Mouse (Mus musculus) heart, embryonic 16.5 days (tissue): ENCODE measurements around the gene Igsf9b. TPM values are rescaled to one million over a fixed set of nuclear protein-coding genes. Genes with fewer than 3 reads are reported as not detected.

Experiments used
- ATAC-seq: fragments of 200-750 bp; cut with Nextera tagmentation; replicated peaks from 2 replicates; pipeline ENCODE4 v1.8.0; 2017; ENCODE audit warnings: moderate number of reproducible peaks; ENCODE audit not compliant: insufficient read depth, low FRiP score; ENCODE audit errors: extremely low read depth
- H3K27ac ChIP-seq: fragments of 300-500 bp; sonication (generic); 2 replicates; pipeline ENCODE4 v1.5.1; 2014; ENCODE audit warnings: mild to moderate bottlenecking, low read length, control low read depth, moderate library complexity
- H3K27me3 ChIP-seq: fragments of 300-500 bp; sonication (generic); 2 replicates; pipeline ENCODE4 v1.6.1; 2014; ENCODE audit warnings: low read length, mixed read lengths; ENCODE audit not compliant: control insufficient read depth, insufficient read depth
- H3K36me3 ChIP-seq: fragments of 300-500 bp; sonication (generic); 2 replicates; pipeline ENCODE4 v1.6.1; 2014; ENCODE audit not compliant: control insufficient read depth, insufficient read depth
- H3K4me1 ChIP-seq: fragments of 300-500 bp; sonication (generic); 2 replicates; pipeline ENCODE4 v1.6.1; 2014; ENCODE audit warnings: low read length, mixed read lengths; ENCODE audit not compliant: control insufficient read depth, insufficient read depth
- H3K4me2 ChIP-seq: fragments of 300-500 bp; sonication (generic); 2 replicates; pipeline ENCODE4 v1.6.1; 2014; ENCODE audit warnings: low read depth, mild to moderate bottlenecking, control low read depth, low read length
- H3K4me3 ChIP-seq: fragments of 300-500 bp; sonication (generic); 2 replicates; pipeline ENCODE4 v1.5.1; 2014; ENCODE audit warnings: mild to moderate bottlenecking, control low read depth, low read length
- H3K9ac ChIP-seq: fragments of 300-500 bp; sonication (generic); 2 replicates; pipeline ENCODE4 v1.6.1; 2014; ENCODE audit warnings: low read length, control low read depth
- H3K9me3 ChIP-seq: fragments of 300-500 bp; sonication (generic); replicated peaks from 2 replicates; pipeline ENCODE4 v1.6.1; 2016; ENCODE audit warnings: low read length; ENCODE audit not compliant: control insufficient read depth
- WGBS: fragments of 180-500 bp; shearing (Covaris S2); extraction: QIAGEN DNeasy Blood & Tissue Kit; methylation state at CpG from one replicate; pipeline ENCODE4 v1.1.7; 2014; 5-methylcytosine and 5-hydroxymethylcytosine counted together
- polyA plus RNA-seq: library from polyadenylated mRNA; unstranded; fragments of >200 nt; fragmentation: Nextera tagmentation; extraction: Ambion mirVana; gene quantifications from 2 replicates; pipeline ENCODE4 v1.2.1, GENCODE M21; 2015

The Igsf9b gene
- polyA plus RNA-seq, 1 experiment from 2014 or later: 3.5 TPM

GRCm38 (mm10) chr9:27300698-27301097, 1.7 kb downstream of the Igsf9b start:
- H3K27me3 ChIP-seq: peaks cover 30% of the 10 kb centered on the region
- peaks cover 21% of the 10 kb centered on the region for H3K4me1 ChIP-seq
- no peak for ATAC-seq
- no peak overlapping the region for H3K9ac ChIP-seq
- H3K9me3 ChIP-seq: no peaks in the 10 kb centered on the region
- no peaks in the 10 kb centered on the region for H3K36me3 ChIP-seq
- 18% methylated on average over 4 of the region's 4 CpGs for WGBS
- no peak overlapping the region for H3K27ac ChIP-seq
- peak overlapping the region; percentile 98 for H3K4me2 ChIP-seq
- H3K4me3 ChIP-seq: peak overlapping the region; percentile 78

- no peak for ATAC-seq
- no peaks in the 10 kb centered on the region for H3K9me3 ChIP-seq
- H3K36me3 ChIP-seq: no peaks in the 10 kb centered on the region
- no peak overlapping the region for H3K27ac ChIP-seq
- WGBS: 51% methylated on average over 5 of the region's 5 CpGs
- no peak overlapping the region for H3K4me3 ChIP-seq
- no peak overlapping the region for H3K9ac ChIP-seq
- H3K4me1 ChIP-seq: peaks cover 21% of the 10 kb centered on the region
- H3K27me3 ChIP-seq: peaks cover 30% of the 10 kb centered on the region
- H3K4me2 ChIP-seq: no peak overlapping the region
Observed at GRCm38 (mm10) chr9:27301486-27301885, 2.5 kb downstream of the Igsf9b start.

- 56% methylated on average over 5 of the region's 5 CpGs for WGBS
- Histone ChIP-seq H3K4me2 (no peak overlapping the region), H3K9ac (no peak overlapping the region), H3K36me3 (no peaks in the 10 kb centered on the region), H3K4me3 (no peak overlapping the region), H3K4me1 (peaks cover 21% of the 10 kb centered on the region), H3K27ac (no peak overlapping the region), H3K27me3 (peaks cover 30% of the 10 kb centered on the region), H3K9me3 (no peaks in the 10 kb centered on the region)
- ATAC-seq: no peak
Observed at GRCm38 (mm10) chr9:27302291-27302690, 3.3 kb downstream of the Igsf9b start.

- 52% methylated on average over 17 of the region's 17 CpGs for WGBS
- H3K36me3 ChIP-seq: no peaks in the 10 kb centered on the region
- peaks cover 27% of the 10 kb centered on the region for H3K27me3 ChIP-seq
- no peaks in the 10 kb centered on the region for H3K9me3 ChIP-seq
- H3K9ac ChIP-seq: no peak overlapping the region
- H3K4me3 ChIP-seq: no peak overlapping the region
- no peak overlapping the region for H3K27ac ChIP-seq
- no peak overlapping the region for H3K4me2 ChIP-seq
- H3K4me1 ChIP-seq: peaks cover 17% of the 10 kb centered on the region
- ATAC-seq: no peak
Observed at GRCm38 (mm10) chr9:27303571-27304484, 4.8 kb downstream of the Igsf9b start.

- no peak overlapping the region for H3K4me3 ChIP-seq
- peaks cover 22% of the 10 kb centered on the region for H3K27me3 ChIP-seq
- ATAC-seq: 0 out of 2 replicates have a peak, but pooled peaks have one; percentile 18
- H3K4me2 ChIP-seq: no peak overlapping the region
- no peaks in the 10 kb centered on the region for H3K36me3 ChIP-seq
- H3K9me3 ChIP-seq: no peaks in the 10 kb centered on the region
- peak overlapping the region; percentile 24; the same call in 1 of the 2 replicates for H3K27ac ChIP-seq
- H3K9ac ChIP-seq: no peak overlapping the region
- WGBS: 39% methylated on average over 5 of the region's 5 CpGs
- peaks cover 14% of the 10 kb centered on the region for H3K4me1 ChIP-seq
Observed at GRCm38 (mm10) chr9:27304485-27305102, 5.6 kb downstream of the Igsf9b start.

- 60% methylated on average over 3 of the region's 3 CpGs for WGBS
- Histone ChIP-seq H3K4me2 (no peak overlapping the region), H3K27ac (no peak overlapping the region), H3K9ac (no peak overlapping the region), H3K27me3 (peaks cover 15% of the 10 kb centered on the region), H3K36me3 (no peaks in the 10 kb centered on the region), H3K9me3 (no peaks in the 10 kb centered on the region), H3K4me3 (no peak overlapping the region), H3K4me1 (peaks cover 8% of the 10 kb centered on the region)
- no peak for ATAC-seq
Observed at GRCm38 (mm10) chr9:27305502-27305901, 6.5 kb downstream of the Igsf9b start.

DNA sequence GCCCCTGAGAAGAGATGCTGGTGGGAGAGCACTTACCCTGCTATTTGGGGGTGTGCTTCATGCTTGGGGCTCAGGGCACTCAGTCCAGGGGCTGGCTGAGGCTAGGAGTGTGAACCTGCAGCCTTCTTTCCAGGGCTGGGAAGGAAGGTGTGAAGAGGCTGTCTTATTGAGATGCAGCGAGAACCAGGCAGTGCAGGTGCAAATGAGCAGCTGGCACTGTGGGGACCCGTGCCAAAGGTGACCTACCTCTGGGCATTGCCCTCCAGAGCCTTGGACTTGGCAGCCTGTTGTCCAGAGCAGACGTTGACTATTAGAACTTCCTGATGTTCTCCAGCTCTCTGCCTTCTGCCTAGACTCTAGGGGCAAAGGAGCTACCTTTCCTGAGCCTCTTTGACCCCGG, 7.6 kb downstream of the Igsf9b start:
- Histone ChIP-seq H3K27me3 (peaks cover 15% of the 10 kb centered on the region; the same call in 1 of the 2 replicates), H3K4me2 (no peak overlapping the region), H3K4me1 (peaks cover 8% of the 10 kb centered on the region), H3K9me3 (no peaks in the 10 kb centered on the region), H3K27ac (no peak overlapping the region), H3K36me3 (no peaks in the 10 kb centered on the region), H3K4me3 (no peak overlapping the region), H3K9ac (no peak overlapping the region)
- no peak for ATAC-seq
- 6% methylated on average over 4 of the region's 4 CpGs for WGBS

DNA sequence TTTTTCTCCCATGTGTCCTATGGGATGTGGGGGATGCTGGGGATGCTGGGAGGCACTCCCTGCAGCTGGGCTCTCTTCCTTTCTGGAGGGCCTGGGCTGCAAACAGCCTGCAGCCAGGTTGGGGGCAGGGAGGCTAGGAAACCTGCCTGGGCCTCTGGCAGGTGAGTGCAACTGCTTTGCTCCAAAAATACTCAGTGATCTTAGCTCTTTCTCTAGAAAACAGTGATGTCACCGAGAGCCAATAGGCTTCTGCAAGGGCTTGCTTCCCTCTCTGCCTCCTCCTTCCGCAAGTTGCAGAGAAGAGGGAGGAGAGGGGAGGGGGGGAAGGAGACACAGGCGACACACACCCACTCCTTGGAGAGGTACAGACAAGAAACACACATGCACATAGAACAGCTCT, 8.3 kb downstream of the Igsf9b start:
- ATAC-seq: no peak
- WGBS: 23% methylated on average over 2 of the region's 3 CpGs
- no peak overlapping the region for H3K9ac ChIP-seq
- H3K36me3 ChIP-seq: no peaks in the 10 kb centered on the region
- no peak overlapping the region for H3K27ac ChIP-seq
- H3K4me1 ChIP-seq: peaks cover 8% of the 10 kb centered on the region
- no peaks in the 10 kb centered on the region for H3K9me3 ChIP-seq
- no peak overlapping the region for H3K4me2 ChIP-seq
- H3K27me3 ChIP-seq: peaks cover 9% of the 10 kb centered on the region; the same call in 1 of the 2 replicates
- no peak overlapping the region for H3K4me3 ChIP-seq

DNA sequence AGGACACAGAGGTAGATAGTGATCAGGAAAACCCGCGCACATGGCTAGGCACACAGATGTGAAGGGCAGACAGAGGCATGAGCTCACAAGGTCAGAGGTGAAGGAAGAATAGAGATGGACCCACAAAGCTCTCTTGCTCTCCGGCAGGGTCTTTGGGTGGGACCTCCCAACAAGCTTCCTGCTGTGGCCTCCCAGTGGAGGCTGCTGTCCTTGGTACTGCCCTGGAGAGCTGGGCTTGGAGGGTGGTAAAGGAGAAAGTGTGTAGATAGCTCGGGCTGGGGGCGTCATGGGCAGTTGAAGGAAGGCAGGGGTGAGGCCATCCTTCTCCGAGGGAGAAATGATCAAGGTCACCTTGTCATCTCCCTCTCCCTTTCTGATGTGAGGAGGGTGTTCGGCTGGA, 9.0 kb downstream of the Igsf9b start:
- 26% methylated on average over 7 of the region's 7 CpGs for WGBS
- H3K27ac ChIP-seq: no peak overlapping the region
- no peak for ATAC-seq

More for the DNA sequence above, 9.0 kb downstream of the Igsf9b start:
- no peak overlapping the region for H3K4me3 ChIP-seq
- peaks cover 6% of the 10 kb centered on the region; the same call in 1 of the 2 replicates for H3K27me3 ChIP-seq
- no peak overlapping the region for H3K4me2 ChIP-seq
- H3K36me3 ChIP-seq: no peaks in the 10 kb centered on the region
- no peak overlapping the region for H3K9ac ChIP-seq
- H3K4me1 ChIP-seq: peaks cover 8% of the 10 kb centered on the region
- H3K9me3 ChIP-seq: no peaks in the 10 kb centered on the region
